Mouse (Mus musculus) small intestine, adult 2 months (tissue): ENCODE results near the gene Stk38.

Source experiments
- CTCF ChIP-seq: fragments of 200-500 bp; IDR thresholded peaks from 2 replicates; pipeline ENCODE4 v1.5.1; 2012; ENCODE audit warnings: low read depth, mild to moderate bottlenecking, control low read depth, inconsistent platforms, low read length, moderate library complexity, mixed read lengths; ENCODE audit not compliant: insufficient replicate concordance, insufficient read length; ENCODE audit errors: extremely low read depth
- POLR2A ChIP-seq: fragments of 200-500 bp; IDR thresholded peaks from 2 replicates; pipeline ENCODE4 v1.6.1; 2012; ENCODE audit warnings: low read depth, mild to moderate bottlenecking, control low read depth, inconsistent platforms, low read length, moderate library complexity

- TF ChIP-seq POLR2A = no peak
- no peak for TF ChIP-seq CTCF
Observed at GRCm38 (mm10) chr17:28947011-28947939, 60.5 kb downstream of the Stk38 start.
